Mouse (Mus musculus) heart, postnatal 0 days (tissue): ENCODE results near the gene Bax.

ENCODE experiments used
- CTCF ChIP-seq: IDR thresholded peaks from 2 replicates; pipeline ENCODE4 v1.5.1; 2016; ENCODE audit warnings: antibody characterized with exemption, control low read depth, low read depth
- EP300 ChIP-seq: IDR thresholded peaks from 2 replicates; pipeline ENCODE4 v1.6.1; 2016; ENCODE audit warnings: antibody characterized with exemption, low read depth

- no peak for TF ChIP-seq CTCF
- no peak for TF ChIP-seq EP300
Measured at GRCm38 (mm10) chr7:45514411-45514810, 47.7 kb upstream of the Bax start.
